17 mouse cellular contexts compared by ENCODE assay signal in genomic region chr8:121699936-121700335, GRCm38 (mm10). TPM values are rescaled to one million over a fixed set of nuclear protein-coding genes. Genes with fewer than 3 reads are reported as not detected.
"Had no signal": no experiment of that assay in that cellular context is flagged by ENCODE, and none has a peak within 500 bp of the region (broad histone marks: within the 10 kb centered on the region; RNA-seq: fewer than 3 reads in every experiment).

No protein-coding gene starts in this region.

- DNase-seq: kidney, postnatal 36 days; layer of hippocampus, adult 9-11 months; layer of hippocampus, postnatal 36 days; lung, embryonic 14.5 days; lung, postnatal 10 days; retina, postnatal 1 day; right cerebral cortex, postnatal 4 days; spleen, adult 18-20 months; thymus, adult 18-20 months; thymus, postnatal 25 days had no signal

- H3K9ac ChIP-seq: lung, embryonic 14.5 days; midbrain, embryonic 12.5 days; neural tube, embryonic 13.5 days had no signal

- ATAC-seq: midbrain, embryonic 16.5 days had no signal

- H3K27me3 ChIP-seq: neural tube, embryonic 13.5 days had no signal

- H3K4me2 ChIP-seq: liver, embryonic 11.5 days; lung, embryonic 14.5 days; midbrain, embryonic 12.5 days; neural tube, embryonic 13.5 days had no signal

- H3K27ac ChIP-seq: limb, embryonic 10.5 days; macrophage; midbrain, embryonic 12.5 days; neural tube, embryonic 13.5 days had no signal

- H3K36me3 ChIP-seq: limb, embryonic 10.5 days; midbrain, embryonic 12.5 days; neural tube, embryonic 13.5 days had no signal

- H3K9me3 ChIP-seq: limb, embryonic 10.5 days; midbrain, embryonic 12.5 days; neural tube, embryonic 13.5 days had no signal

- H3K4me3 ChIP-seq: limb, embryonic 10.5 days; midbrain, embryonic 12.5 days; neural tube, embryonic 13.5 days had no signal

RNA-seq across cellular contexts. Expression of gene Zcchc14, which starts 47.2 kb away (rescaled TPM):
- total RNA-seq: megakaryocyte-erythroid progenitor cell, adult 5-6 weeks had no signal
